Mouse (Mus musculus): ENCODE data around the gene Creb3l2. TPM values are rescaled to one million over a fixed set of nuclear protein-coding genes. Genes with fewer than 3 reads are reported as not detected.

Creb3l2 gene
- polyA plus RNA-seq, 1 experiment from 2014 or later, result 33.1 TPM

- H3K36me3 ChIP-seq (ENCODE audit: insufficient read depth), result peaks cover 47% of the 10 kb centered on the region
- H3K9ac ChIP-seq, result no peak overlapping the region
- DNase-seq, result no peak
- no peak overlapping the region for H3K4me2 ChIP-seq
- H3K27ac ChIP-seq (ENCODE audit: low read depth), result peak overlapping the region; percentile 15; the same call in 1 of the 2 replicates
- H3K27me3 ChIP-seq (ENCODE audit: insufficient read depth, low read length), result no peaks in the 10 kb centered on the region
- no peaks in the 10 kb centered on the region for H3K4me1 ChIP-seq (ENCODE audit: insufficient read depth)
- no peak overlapping the region for H3K4me3 ChIP-seq (ENCODE audit: low read depth, low read length)
- H3K9me3 ChIP-seq (ENCODE audit: low read depth, low read length), result no peaks in the 10 kb centered on the region
- WGBS, result 49% methylated on average over 3 of the region's 3 CpGs
- no peak for TF ChIP-seq CTCF (IDR thresholded peaks at IDR 0.05; ENCODE audit: low read depth)
- ATAC-seq (ENCODE audit: insufficient read depth), result no peak
Measured at GRCm38 (mm10) chr6:37329376-37329775, 112.6 kb downstream of the Creb3l2 start.

GRCm38 (mm10) chr6:37328671-37329070 is 113.3 kb downstream of the Creb3l2 start:
- Histone ChIP-seq H3K4me1 (ENCODE audit: insufficient read depth) (no peaks in the 10 kb centered on the region), H3K9ac (no peak overlapping the region), H3K9me3 (ENCODE audit: low read depth, low read length) (no peaks in the 10 kb centered on the region), H3K4me3 (ENCODE audit: low read depth, low read length) (no peak overlapping the region), H3K4me2 (no peak overlapping the region), H3K36me3 (ENCODE audit: insufficient read depth) (peaks cover 40% of the 10 kb centered on the region), H3K27me3 (ENCODE audit: insufficient read depth, low read length) (no peaks in the 10 kb centered on the region), H3K27ac (ENCODE audit: low read depth) (peak overlapping the region; percentile 24; the same call in 1 of the 2 replicates)
- 43% methylated on average over 7 of the region's 7 CpGs for WGBS
- ATAC-seq (ENCODE audit: insufficient read depth) (no peak), DNase-seq (no peak)
- TF ChIP-seq CTCF (IDR thresholded peaks at IDR 0.05; ENCODE audit: low read depth), result no peak

GRCm38 (mm10) chr6:37327519-37327918 is 114.4 kb downstream of the Creb3l2 start:
- Histone ChIP-seq H3K36me3 (ENCODE audit: insufficient read depth) (peaks cover 30% of the 10 kb centered on the region), H3K4me1 (ENCODE audit: insufficient read depth) (no peaks in the 10 kb centered on the region), H3K27me3 (ENCODE audit: insufficient read depth, low read length) (no peaks in the 10 kb centered on the region), H3K4me3 (ENCODE audit: low read depth, low read length) (no peak overlapping the region), H3K4me2 (no peak overlapping the region), H3K9ac (no peak overlapping the region), H3K27ac (ENCODE audit: low read depth) (0 out of 2 replicates have a peak overlapping the region, but pooled peaks have one; percentile 13), H3K9me3 (ENCODE audit: low read depth, low read length) (no peaks in the 10 kb centered on the region)
- TF ChIP-seq CTCF (IDR thresholded peaks at IDR 0.05; ENCODE audit: low read depth), result no peak
- ATAC-seq (ENCODE audit: insufficient read depth), result no peak
- WGBS, result 70% methylated on average over 6 of the region's 6 CpGs
- no peak for DNase-seq

- TF ChIP-seq CTCF (IDR thresholded peaks at IDR 0.05; ENCODE audit: low read depth), result no peak
- 25% methylated on average over 8 of the region's 8 CpGs for WGBS
- H3K27ac ChIP-seq (ENCODE audit: low read depth), result 0 out of 2 replicates have a peak overlapping the region, but pooled peaks have one; percentile 50
- H3K4me2 ChIP-seq, result no peak overlapping the region
- H3K9ac ChIP-seq, result no peak overlapping the region
- no peak overlapping the region for H3K4me3 ChIP-seq (ENCODE audit: low read depth, low read length)
- peak; percentile 90 for DNase-seq
- H3K9me3 ChIP-seq (ENCODE audit: low read depth, low read length), result no peaks in the 10 kb centered on the region
- H3K36me3 ChIP-seq (ENCODE audit: insufficient read depth), result peaks cover 22% of the 10 kb centered on the region
- H3K4me1 ChIP-seq (ENCODE audit: insufficient read depth), result no peaks in the 10 kb centered on the region
- H3K27me3 ChIP-seq (ENCODE audit: insufficient read depth, low read length), result no peaks in the 10 kb centered on the region
- peak; percentile 64 for ATAC-seq (ENCODE audit: insufficient read depth)
Measured at GRCm38 (mm10) chr6:37326603-37326955, 115.4 kb downstream of the Creb3l2 start.

DNA sequence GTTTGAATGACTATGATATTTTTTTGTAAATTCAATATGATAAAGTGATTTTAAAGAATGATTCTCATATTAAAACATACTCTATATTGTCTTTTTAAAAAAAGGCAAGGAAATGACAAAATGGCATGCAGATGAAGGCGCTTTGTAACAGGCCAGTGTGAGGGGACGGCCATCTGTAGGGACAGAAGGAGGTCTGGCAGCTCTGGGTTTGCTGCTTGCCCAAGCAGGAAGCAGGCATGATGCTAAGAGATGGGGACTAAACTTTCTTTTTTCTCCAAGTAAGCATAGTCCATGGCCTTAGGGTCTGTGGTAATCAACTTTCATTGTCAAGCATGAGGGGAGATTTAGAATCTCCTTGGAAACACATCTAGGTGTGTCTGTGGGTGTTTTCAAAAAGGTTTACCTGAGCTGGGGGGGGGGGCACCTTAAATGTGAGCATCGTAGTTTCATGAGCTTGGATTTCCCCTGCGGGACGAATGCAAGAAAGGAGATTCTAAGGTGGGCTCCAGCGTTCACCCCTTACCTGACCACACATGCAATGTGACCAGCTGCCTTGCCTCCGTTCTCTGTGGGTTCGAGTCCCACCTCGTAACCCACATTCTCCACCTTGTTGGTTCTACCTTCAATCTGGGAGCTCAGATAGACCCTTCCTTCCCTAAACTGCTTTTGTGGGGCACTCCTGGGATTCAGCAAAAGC is 115.9 kb downstream of the Creb3l2 start:
- H3K4me2 ChIP-seq, result no peak overlapping the region
- H3K9me3 ChIP-seq (ENCODE audit: low read depth, low read length), result no peaks in the 10 kb centered on the region
- TF ChIP-seq CTCF (IDR thresholded peaks at IDR 0.05; ENCODE audit: low read depth), result no peak
- no peaks in the 10 kb centered on the region for H3K4me1 ChIP-seq (ENCODE audit: insufficient read depth)
- no peak overlapping the region for H3K9ac ChIP-seq
- ATAC-seq (ENCODE audit: insufficient read depth), result 0 out of 2 replicates have a peak, but pooled peaks have one; percentile 3
- peaks cover 16% of the 10 kb centered on the region for H3K36me3 ChIP-seq (ENCODE audit: insufficient read depth)
- H3K27me3 ChIP-seq (ENCODE audit: insufficient read depth, low read length), result no peaks in the 10 kb centered on the region
- WGBS, result 89% methylated on average over 9 of the region's 9 CpGs
- H3K4me3 ChIP-seq (ENCODE audit: low read depth, low read length), result no peak overlapping the region
- H3K27ac ChIP-seq (ENCODE audit: low read depth), result no peak overlapping the region
- DNase-seq, result no peak

DNA sequence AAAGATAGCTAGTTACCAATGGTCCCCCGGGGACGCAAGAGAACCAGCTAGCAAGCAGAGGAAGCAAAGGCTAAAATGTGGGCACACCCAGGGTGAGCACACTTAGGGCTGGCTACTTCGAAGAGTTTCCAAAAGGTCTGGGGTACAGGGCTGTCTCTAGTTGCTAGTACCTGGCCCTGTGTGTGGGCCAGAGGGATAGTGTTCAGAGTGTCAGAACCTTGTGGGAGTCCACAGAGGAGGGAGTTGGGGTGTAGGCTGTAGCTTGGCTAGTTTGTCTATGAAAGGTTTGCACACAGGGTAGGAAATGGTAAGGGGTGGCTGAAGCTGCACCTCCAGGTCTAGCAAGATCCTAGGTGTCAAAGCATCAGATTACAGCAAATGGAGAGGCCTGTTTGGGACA is 116.9 kb downstream of the Creb3l2 start:
- H3K4me2 ChIP-seq, result no peak overlapping the region
- no peak overlapping the region for H3K4me3 ChIP-seq (ENCODE audit: low read depth, low read length)
- WGBS, result 80% methylated on average over 3 of the region's 3 CpGs
- no peak overlapping the region for H3K27ac ChIP-seq (ENCODE audit: low read depth)
- H3K36me3 ChIP-seq (ENCODE audit: insufficient read depth), result peaks cover 9% of the 10 kb centered on the region
- no peak for TF ChIP-seq CTCF (IDR thresholded peaks at IDR 0.05; ENCODE audit: low read depth)
- H3K27me3 ChIP-seq (ENCODE audit: insufficient read depth, low read length), result no peaks in the 10 kb centered on the region
- no peaks in the 10 kb centered on the region for H3K9me3 ChIP-seq (ENCODE audit: low read depth, low read length)
- no peak overlapping the region for H3K9ac ChIP-seq
- DNase-seq, result no peak
- no peak for ATAC-seq (ENCODE audit: insufficient read depth)
- no peaks in the 10 kb centered on the region for H3K4me1 ChIP-seq (ENCODE audit: insufficient read depth)

- DNase-seq (no peak), ATAC-seq (ENCODE audit: insufficient read depth) (no peak)
- Histone ChIP-seq H3K4me1 (ENCODE audit: insufficient read depth) (no peaks in the 10 kb centered on the region), H3K27me3 (ENCODE audit: insufficient read depth, low read length) (no peaks in the 10 kb centered on the region), H3K4me3 (ENCODE audit: low read depth, low read length) (no peak overlapping the region), H3K9ac (no peak overlapping the region), H3K9me3 (ENCODE audit: low read depth, low read length) (no peaks in the 10 kb centered on the region), H3K27ac (ENCODE audit: low read depth) (no peak overlapping the region), H3K4me2 (no peak overlapping the region), H3K36me3 (ENCODE audit: insufficient read depth) (no peaks in the 10 kb centered on the region)
- TF ChIP-seq CTCF (IDR thresholded peaks at IDR 0.05; ENCODE audit: low read depth), result no peak
- WGBS, result 85% methylated on average over 7 of the region's 7 CpGs
Measured at GRCm38 (mm10) chr6:37322641-37323040, 119.3 kb downstream of the Creb3l2 start.

Data from lung, embryonic 14.5 days (tissue).